Mouse (Mus musculus) limb, embryonic 15.5 days (tissue): ENCODE results near the gene Atp5e. TPM values are rescaled to one million over a fixed set of nuclear protein-coding genes. Genes with fewer than 3 reads are reported as not detected.

Source experiments
- ATAC-seq: fragments of 200-750 bp; cut with Nextera tagmentation; 2 replicates; pipeline ENCODE4 v1.8.0; 2017; ENCODE audit warnings: low read depth, moderate TSS enrichment; ENCODE audit not compliant: insufficient number of reproducible peaks, low FRiP score, low TSS enrichment
- H3K27ac ChIP-seq: fragments of 300-500 bp; sonication (generic); 2 replicates; pipeline ENCODE4 v1.5.1; 2015; ENCODE audit warnings: moderate library complexity, mild to moderate bottlenecking, inconsistent platforms
- H3K27me3 ChIP-seq: fragments of 300-500 bp; sonication (generic); 2 replicates; pipeline ENCODE4 v1.6.1; 2015; ENCODE audit warnings: inconsistent platforms
- H3K36me3 ChIP-seq: fragments of 300-500 bp; sonication (generic); 2 replicates; pipeline ENCODE4 v1.6.1; 2015; ENCODE audit warnings: inconsistent platforms
- H3K4me1 ChIP-seq: fragments of 300-500 bp; sonication (generic); 2 replicates; pipeline ENCODE4 v1.6.1; 2015; ENCODE audit warnings: inconsistent platforms
- H3K4me2 ChIP-seq: fragments of 300-500 bp; sonication (generic); 2 replicates; pipeline ENCODE4 v1.6.1; 2015; ENCODE audit warnings: mild to moderate bottlenecking, inconsistent platforms
- H3K4me3 ChIP-seq: fragments of 300-500 bp; sonication (generic); 2 replicates; pipeline ENCODE4 v1.5.1; 2015; ENCODE audit warnings: mild to moderate bottlenecking, inconsistent platforms
- H3K9ac ChIP-seq: fragments of 300-500 bp; sonication (generic); 2 replicates; pipeline ENCODE4 v1.6.1; 2015; ENCODE audit warnings: inconsistent platforms
- H3K9me3 ChIP-seq: fragments of 300-500 bp; sonication (generic); 2 replicates; pipeline ENCODE4 v1.6.1; 2016; ENCODE audit warnings: inconsistent platforms
- WGBS: fragments of 180-500 bp; shearing (Covaris S2); methylation state at CpG from one replicate; pipeline ENCODE4 v1.1.7; 2015; 5-methylcytosine and 5-hydroxymethylcytosine counted together
- polyA plus RNA-seq: library from polyadenylated mRNA; unstranded; fragments of >200 nt; fragmentation: Nextera tagmentation; extraction: Ambion mirVana; gene quantifications from 2 replicates; pipeline ENCODE4 v1.2.1, GENCODE M21; 2015

The Atp5e gene
- polyA plus RNA-seq, 1 experiment from 2014 or later: 723 TPM

DNA sequence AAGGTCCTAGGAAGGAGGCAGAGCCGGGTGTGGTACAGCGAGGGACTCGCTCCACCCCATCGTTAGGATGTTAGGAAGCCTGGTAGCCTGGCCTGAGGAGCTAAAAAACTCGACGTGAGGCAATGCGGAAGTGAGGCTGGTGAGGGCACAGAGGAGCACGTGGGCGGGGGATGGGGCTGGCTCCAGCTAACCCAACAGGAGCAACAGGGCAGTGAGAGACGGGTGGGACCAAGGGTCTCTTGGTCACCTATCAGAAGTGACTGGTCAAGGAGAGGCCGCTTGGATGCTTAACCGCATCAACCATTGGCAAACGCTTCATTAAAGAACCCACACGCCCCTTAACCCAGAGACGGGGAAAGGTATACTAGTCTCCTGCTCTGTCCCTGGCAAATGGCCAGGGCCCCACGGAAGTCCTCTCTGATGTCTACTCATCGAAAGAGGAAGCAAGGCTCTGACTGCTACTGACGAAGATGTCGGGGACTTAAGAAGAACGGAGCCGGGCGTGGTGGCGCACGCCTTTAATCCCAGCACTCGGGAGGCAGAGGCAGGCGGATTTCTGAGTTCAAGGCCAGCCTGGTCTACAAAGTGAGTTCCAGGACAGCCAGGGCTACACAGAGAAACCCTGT is 27.7 kb downstream of the Atp5e start:
- Histone ChIP-seq H3K36me3 (peaks cover 30% of the 10 kb centered on the region), H3K4me1 (peaks cover 31% of the 10 kb centered on the region), H3K4me3 (no peak overlapping the region), H3K4me2 (no peak overlapping the region), H3K27me3 (no peaks in the 10 kb centered on the region), H3K27ac (no peak overlapping the region), H3K9ac (no peak overlapping the region), H3K9me3 (no peaks in the 10 kb centered on the region)
- 86% methylated on average over 26 of the region's 26 CpGs for WGBS
- ATAC-seq: no peak

- H3K36me3 ChIP-seq: peaks cover 40% of the 10 kb centered on the region
Measured at GRCm38 (mm10) chr2:174434943-174435342, 29.0 kb downstream of the Atp5e start.

GRCm38 (mm10) chr2:174428996-174429591 is 34.8 kb downstream of the Atp5e start:
- 74% methylated on average over 10 of the region's 10 CpGs for WGBS
- Histone ChIP-seq H3K4me3 (no peak overlapping the region), H3K27ac (no peak overlapping the region), H3K27me3 (no peaks in the 10 kb centered on the region), H3K9ac (no peak overlapping the region), H3K4me2 (no peak overlapping the region), H3K36me3 (peaks cover 82% of the 10 kb centered on the region), H3K4me1 (no peaks in the 10 kb centered on the region), H3K9me3 (no peaks in the 10 kb centered on the region)
- ATAC-seq: no peak

More at GRCm38 (mm10) chr2:174434943-174435342, 29.0 kb downstream of the Atp5e start:
- no peak overlapping the region for H3K27ac ChIP-seq
- ATAC-seq: no peak
- no peaks in the 10 kb centered on the region for H3K9me3 ChIP-seq
- no peak overlapping the region for H3K4me3 ChIP-seq
- WGBS: 94% methylated on average over 9 of the region's 9 CpGs
- H3K27me3 ChIP-seq: no peaks in the 10 kb centered on the region
- no peak overlapping the region for H3K9ac ChIP-seq
- no peak overlapping the region for H3K4me2 ChIP-seq
- peaks cover 31% of the 10 kb centered on the region for H3K4me1 ChIP-seq

DNA sequence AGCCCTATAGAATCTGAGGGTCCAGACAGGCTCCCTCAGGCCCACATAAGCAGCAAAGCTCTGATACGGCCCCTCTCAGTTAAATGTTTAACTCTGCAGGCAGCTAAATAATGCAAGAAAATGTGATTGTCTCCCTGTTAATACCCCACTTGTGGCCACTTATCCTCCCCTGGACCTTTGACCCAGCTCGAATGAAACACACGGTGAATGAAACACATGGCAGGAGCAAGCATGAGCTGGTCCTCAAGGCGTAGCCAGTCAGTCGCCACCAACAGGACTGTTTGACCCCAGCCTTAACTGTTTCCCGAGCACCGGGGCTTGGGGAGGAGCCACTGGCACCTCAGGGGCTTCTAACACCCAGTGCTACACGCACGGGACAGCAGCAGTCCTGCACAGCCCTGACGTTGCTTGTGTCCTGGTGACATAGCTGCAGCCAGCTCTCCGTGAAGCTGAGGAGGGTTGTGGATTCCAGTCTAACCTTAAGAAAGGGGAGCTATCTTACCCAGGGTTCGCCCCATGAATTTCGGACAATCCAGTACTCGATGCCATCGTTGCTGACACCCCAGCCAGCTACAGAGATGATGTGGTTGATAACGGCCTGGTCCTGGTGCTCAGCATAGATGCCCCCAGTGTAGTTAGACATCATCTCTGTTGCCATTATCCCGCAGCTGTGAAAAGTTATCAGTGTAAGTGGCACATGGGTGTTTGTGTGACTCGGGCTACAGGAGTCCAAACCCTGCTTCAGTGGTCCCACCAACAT is 35.6 kb downstream of the Atp5e start:
- no peaks in the 10 kb centered on the region for H3K4me1 ChIP-seq
- no peak overlapping the region for H3K27ac ChIP-seq
- no peak overlapping the region for H3K4me3 ChIP-seq
- WGBS: 83% methylated on average over 18 of the region's 18 CpGs
- H3K27me3 ChIP-seq: no peaks in the 10 kb centered on the region
- H3K36me3 ChIP-seq: peaks cover 84% of the 10 kb centered on the region
- ATAC-seq: no peak
- no peak overlapping the region for H3K9ac ChIP-seq
- no peaks in the 10 kb centered on the region for H3K9me3 ChIP-seq
- no peak overlapping the region for H3K4me2 ChIP-seq

DNA sequence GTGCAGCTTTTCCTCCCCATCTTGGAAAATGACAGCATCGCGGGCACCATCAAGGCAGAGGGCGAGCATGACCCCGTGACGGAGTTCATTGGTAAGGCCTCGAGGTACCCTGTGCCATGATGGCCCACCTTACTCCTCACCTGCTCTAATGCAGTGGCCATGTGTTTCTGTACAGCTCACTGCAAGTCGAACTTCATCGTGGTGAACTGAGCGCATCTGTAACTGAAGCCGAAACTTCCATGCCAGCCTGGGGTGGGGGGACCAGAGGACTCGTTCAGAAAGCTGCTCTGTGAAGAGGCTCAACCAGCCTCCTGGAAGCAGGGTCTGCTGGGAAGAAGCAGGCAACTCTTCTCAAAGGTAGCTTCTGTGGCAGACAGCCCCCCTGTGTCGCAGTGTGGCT is 37.0 kb downstream of the Atp5e start:
- peaks cover 89% of the 10 kb centered on the region for H3K36me3 ChIP-seq
- H3K4me1 ChIP-seq: no peaks in the 10 kb centered on the region
- H3K27me3 ChIP-seq: no peaks in the 10 kb centered on the region
- WGBS: 93% methylated on average over 12 of the region's 12 CpGs
- H3K4me2 ChIP-seq: no peak overlapping the region
- no peak overlapping the region for H3K27ac ChIP-seq
- no peaks in the 10 kb centered on the region for H3K9me3 ChIP-seq
- H3K4me3 ChIP-seq: no peak overlapping the region
- H3K9ac ChIP-seq: no peak overlapping the region
- no peak for ATAC-seq

- peaks cover 90% of the 10 kb centered on the region for H3K36me3 ChIP-seq
- 87% methylated on average over 11 of the region's 11 CpGs for WGBS
- no peak for ATAC-seq
- no peak overlapping the region for H3K4me2 ChIP-seq
- no peaks in the 10 kb centered on the region for H3K4me1 ChIP-seq
- H3K4me3 ChIP-seq: no peak overlapping the region
- H3K9ac ChIP-seq: no peak overlapping the region
- H3K27me3 ChIP-seq: no peaks in the 10 kb centered on the region
- no peaks in the 10 kb centered on the region for H3K9me3 ChIP-seq
- no peak overlapping the region for H3K27ac ChIP-seq
Measured at GRCm38 (mm10) chr2:174424301-174425085, 39.4 kb downstream of the Atp5e start.

DNA sequence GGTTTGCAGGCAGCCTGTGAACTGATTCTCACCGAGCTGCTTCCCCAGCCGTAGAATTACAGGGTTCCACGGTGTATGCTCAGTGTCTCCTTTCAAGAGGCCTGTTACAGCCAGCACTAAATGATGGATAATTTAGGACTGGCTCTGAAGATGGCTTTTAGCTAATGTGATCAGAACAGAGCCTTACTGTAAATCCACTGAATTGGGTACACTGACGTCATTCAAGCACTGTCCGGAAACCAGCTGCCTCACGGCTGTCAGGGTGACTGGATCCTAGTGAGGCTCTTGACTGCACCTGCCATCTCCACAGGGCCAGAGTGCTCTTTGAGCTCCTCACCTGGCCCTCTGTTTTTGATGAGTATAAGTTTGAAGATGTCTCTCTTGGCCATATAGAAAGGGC is 42.8 kb downstream of the Atp5e start:
- H3K27me3 ChIP-seq: no peaks in the 10 kb centered on the region
- no peak overlapping the region for H3K4me3 ChIP-seq
- 88% methylated on average over 6 of the region's 6 CpGs for whole genome bisulfite sequencing
- H3K9ac ChIP-seq: no peak overlapping the region
- peaks cover 9% of the 10 kb centered on the region for H3K4me1 ChIP-seq
- H3K4me2 ChIP-seq: no peak overlapping the region
- H3K27ac ChIP-seq: no peak overlapping the region
- no peaks in the 10 kb centered on the region for H3K9me3 ChIP-seq
- H3K36me3 ChIP-seq: peaks cover 62% of the 10 kb centered on the region
- ATAC-seq: no peak

- no peaks in the 10 kb centered on the region for H3K27me3 ChIP-seq
- peak; percentile 85 for ATAC-seq
- peaks cover 12% of the 10 kb centered on the region for H3K4me1 ChIP-seq
- H3K9ac ChIP-seq: peak within 1 kb of the TSS; percentile 80
- H3K9me3 ChIP-seq: no peaks in the 10 kb centered on the region
- WGBS: under 1% methylated on average over 40 of the region's 40 CpGs
- H3K4me2 ChIP-seq: peak within 1 kb of the TSS; percentile 86
- peak within 1 kb of the TSS; percentile 81 for H3K4me3 ChIP-seq
- peaks cover 10% of the 10 kb centered on the region for H3K36me3 ChIP-seq
- H3K27ac ChIP-seq: no peak within 1 kb of the TSS
Measured at GRCm38 (mm10) chr2:174415731-174416310, 48.1 kb downstream of the Atp5e start, which contains the start of gene Nelfcd. Gene Nelfcd, plus strand, starts transcription at chr2:174415804.

- H3K27ac ChIP-seq: no peak overlapping the region
- H3K4me1 ChIP-seq: peaks cover 12% of the 10 kb centered on the region
- H3K36me3 ChIP-seq: peaks cover 7% of the 10 kb centered on the region; the same call in 1 of the 2 replicates
- H3K4me2 ChIP-seq: peak overlapping the region; percentile 86
- H3K27me3 ChIP-seq: no peaks in the 10 kb centered on the region
- WGBS: 48% methylated on average over 18 of the region's 18 CpGs
- no peaks in the 10 kb centered on the region for H3K9me3 ChIP-seq
- peak overlapping the region; percentile 81 for H3K4me3 ChIP-seq
- peak; percentile 11; the same call in 1 of the 2 replicates for ATAC-seq
- H3K9ac ChIP-seq: no peak overlapping the region
Measured at GRCm38 (mm10) chr2:174415001-174415730, 48.7 kb downstream of the Atp5e start.

DNA sequence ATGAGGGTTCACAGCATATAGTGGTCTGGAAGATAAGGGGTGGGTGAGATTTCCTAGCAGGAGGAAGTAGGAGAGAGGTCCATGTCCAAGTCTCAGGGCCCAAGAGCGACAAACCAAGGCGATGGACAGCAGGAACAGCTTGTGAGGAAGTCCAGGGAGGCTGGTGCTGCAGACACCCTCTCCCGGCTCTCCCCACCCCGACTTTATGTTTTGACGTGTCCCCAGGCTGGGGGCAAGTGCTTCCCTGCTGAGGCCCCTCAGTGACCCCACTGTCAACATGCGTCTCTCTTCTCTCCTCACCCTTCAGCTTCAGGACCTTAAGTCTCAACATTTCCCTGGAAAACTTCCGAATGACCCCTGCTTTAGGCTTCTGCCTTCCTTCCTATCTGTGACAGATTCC is 50.8 kb downstream of the Atp5e start:
- peaks cover 12% of the 10 kb centered on the region for H3K4me1 ChIP-seq
- WGBS: 70% methylated on average over 7 of the region's 7 CpGs
- no peak overlapping the region for H3K4me3 ChIP-seq
- H3K36me3 ChIP-seq: 0 out of 2 replicates have a peak, but pooled peaks cover 3% of the 10 kb centered on the region
- no peaks in the 10 kb centered on the region for H3K27me3 ChIP-seq
- no peak for ATAC-seq
- no peaks in the 10 kb centered on the region for H3K9me3 ChIP-seq
- no peak overlapping the region for H3K9ac ChIP-seq
- H3K4me2 ChIP-seq: no peak overlapping the region
- no peak overlapping the region for H3K27ac ChIP-seq
